Mouse (Mus musculus) ovary, postnatal 36 days (tissue): ENCODE measurements at regions not wholly inside any gene's neighbourhood (a gene's known extent, or its start where the extent isn't known, plus 50 kb on each side); places are given as distances from the start of the nearest gene placed in this dataset.

ENCODE experiments used
- DNase-seq: peaks from one replicate; pipeline ENCODE4 v3.0.0; 2022; ENCODE audit warnings: low spot score, mixed read lengths

DNA sequence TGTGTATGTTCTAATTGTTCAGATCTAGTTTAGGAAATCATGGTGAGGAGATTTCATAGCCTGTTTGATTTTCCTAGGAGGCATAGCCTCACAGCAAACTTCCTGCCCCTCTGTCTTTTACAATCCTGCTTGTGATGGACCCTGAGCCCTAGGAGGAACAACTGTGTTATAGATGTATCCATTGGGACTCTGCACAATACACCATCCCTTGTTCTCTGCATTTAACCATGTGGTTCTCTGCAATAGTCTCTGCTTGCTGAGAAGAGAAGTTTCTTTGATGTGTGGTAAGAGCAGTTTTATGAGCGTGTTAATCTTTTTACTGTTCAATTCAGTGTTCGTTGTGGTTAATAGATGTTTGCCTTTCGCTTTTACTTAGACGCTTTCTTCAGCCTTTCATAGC lies 95.9 kb upstream of the Slc13a1 start:
- no peak for DNase-seq

DNA sequence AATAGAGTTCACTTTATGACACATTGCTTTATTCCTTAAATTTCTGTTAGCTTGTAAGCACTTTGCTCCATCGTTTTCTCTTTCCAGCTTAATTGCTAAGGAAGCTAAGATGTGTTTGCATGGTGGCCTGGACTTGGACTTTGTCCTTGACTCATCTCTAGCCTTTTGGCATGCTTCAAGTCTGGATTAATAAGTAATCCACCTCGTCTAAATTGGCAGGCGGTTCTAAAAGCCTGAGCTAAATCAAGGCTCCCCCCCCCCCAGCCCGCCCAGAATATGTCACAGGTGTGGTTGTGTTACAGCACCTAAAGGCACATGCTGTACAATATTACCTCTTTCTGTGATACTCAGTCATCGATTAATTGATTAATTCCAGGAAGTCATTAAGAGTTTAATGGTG lies 94.7 kb upstream of the Slc13a1 start:
- no peak for DNase-seq

DNA sequence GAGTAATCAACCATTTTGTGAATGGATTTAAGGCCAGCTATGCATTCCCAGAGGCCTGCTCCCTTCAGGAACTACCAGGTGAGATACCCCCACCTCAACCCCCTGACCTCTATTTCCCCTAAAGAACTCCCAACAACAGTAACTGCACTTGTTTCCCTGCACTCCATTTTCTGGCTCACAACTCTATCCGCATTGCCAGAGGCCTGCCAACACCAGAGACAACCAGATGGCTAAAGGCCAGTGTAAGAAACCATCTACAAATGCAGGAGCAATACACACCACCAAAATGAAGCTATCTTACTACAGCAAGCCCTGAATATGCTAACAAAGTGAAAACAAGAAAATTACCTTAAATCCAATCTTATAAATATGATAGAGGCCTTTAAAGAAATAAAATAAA lies 77.7 kb upstream of the Slc13a1 start:
- no peak for DNase-seq

- no peak for DNase-seq
These were observed 70.6 kb upstream of the Slc13a1 start for GRCm38 (mm10) chr6:24238541-24238940.

DNA sequence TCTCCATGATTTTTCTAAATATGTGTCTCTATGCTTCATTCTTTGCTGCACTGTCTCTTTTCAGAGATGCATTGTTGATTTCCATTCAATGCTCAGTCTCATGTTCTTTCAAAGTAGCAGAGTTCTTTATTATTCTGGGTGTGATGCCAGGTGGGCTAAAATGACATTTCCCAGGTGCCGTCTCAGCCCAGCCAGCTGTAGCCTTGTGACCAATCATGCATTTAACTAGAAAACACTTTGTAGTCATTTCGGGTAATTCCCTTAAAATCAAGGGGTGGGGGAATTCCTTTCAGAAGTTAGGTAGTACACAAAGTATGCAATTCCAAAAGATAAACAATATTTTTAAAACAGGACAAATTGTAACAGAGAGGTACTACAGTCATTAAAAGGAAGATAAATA lies 70.2 kb upstream of the Slc13a1 start:
- no peak for DNase-seq

- DNase-seq, result no peak
These were observed 65.7 kb upstream of the Slc13a1 start for GRCm38 (mm10) chr6:24233626-24234025.

- no peak for DNase-seq
These were observed 52.7 kb upstream of the Slc13a1 start for GRCm38 (mm10) chr6:24220589-24220988.

DNA sequence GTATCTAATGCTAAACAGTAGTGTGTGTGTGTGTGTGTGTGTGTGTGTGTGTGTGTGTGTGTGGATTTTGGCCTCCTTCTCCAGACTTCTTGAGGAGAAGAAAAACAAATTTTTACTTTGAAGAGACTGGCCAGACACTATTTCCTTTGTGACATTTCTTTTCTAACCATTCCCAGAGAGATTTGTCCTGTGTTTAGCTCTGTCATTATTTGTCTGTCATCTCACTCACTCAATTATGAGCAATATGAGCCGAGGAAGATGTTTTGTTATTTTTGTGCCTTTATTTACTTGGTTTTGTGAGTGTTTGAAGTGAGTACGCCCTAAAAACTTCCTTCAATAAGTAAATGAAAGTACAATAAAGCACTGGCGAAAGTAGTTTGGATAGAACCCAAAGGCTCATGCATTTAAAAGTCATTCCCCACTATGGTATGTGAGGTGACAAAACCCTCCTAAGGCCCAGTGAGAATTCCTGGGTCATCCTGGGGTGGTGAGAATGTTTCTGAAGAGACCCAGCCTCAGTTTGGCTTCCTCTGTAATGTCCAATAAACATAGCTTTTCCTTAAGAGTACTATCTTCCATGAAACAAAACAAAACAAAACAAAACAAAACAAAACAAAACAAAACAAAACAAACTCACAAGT lies 52.1 kb upstream of the Slc13a1 start:
- DNase-seq, result no peak
